Mouse (Mus musculus): ENCODE measurements around the gene Traf3ip2. TPM values are rescaled to one million over a fixed set of nuclear protein-coding genes. Genes with fewer than 3 reads are reported as not detected.

Traf3ip2 gene
- total and polyA plus RNA-seq, 2 experiments, result 0.74 to 4.4 TPM

- Histone ChIP-seq H3K27ac (replicated peaks; ENCODE audit: insufficient read depth, low read depth, low read length) (no peak overlapping the region), H3K4me1 (ENCODE audit: control insufficient read depth, insufficient read depth, low read length) (no peaks in the 10 kb centered on the region; the same call in 1 of the 2 replicates), H3K4me3 (ENCODE audit: insufficient read depth, low read depth, low read length) (no peak overlapping the region), H3K79me2 (ENCODE audit: control insufficient read depth, insufficient read depth, low read length) (no peaks in the 10 kb centered on the region), H3K27me3 (ENCODE audit: control insufficient read depth, insufficient read depth, low read length) (no peaks in the 10 kb centered on the region), H3K36me3 (ENCODE audit: control insufficient read depth, insufficient read depth, low read length) (no peaks in the 10 kb centered on the region), H3K9ac (ENCODE audit: low read depth, low read length) (no peak overlapping the region)
- 64% methylated on average over 4 of the region's 4 CpGs for WGBS
- TF ChIP-seq POLR2A (IDR thresholded peaks at IDR 0.05; ENCODE audit: extremely low read depth, insufficient read depth, low read length), result no peak
- TF ChIP-seq CTCF (IDR thresholded peaks at IDR 0.05; ENCODE audit: low read depth, low read length), result no peak
- DNase-seq (ENCODE audit: extremely low read depth, low read depth, low spot score), result no peak
These were observed 59.9 kb downstream of the Traf3ip2 start for GRCm38 (mm10) chr10:39672547-39673051.

- Histone ChIP-seq H3K27ac (replicated peaks; ENCODE audit: insufficient read depth, low read depth, low read length) (no peak overlapping the region), H3K9ac (ENCODE audit: low read depth, low read length) (no peak overlapping the region), H3K4me3 (ENCODE audit: insufficient read depth, low read depth, low read length) (no peak overlapping the region), H3K4me1 (ENCODE audit: control insufficient read depth, insufficient read depth, low read length) (no peaks in the 10 kb centered on the region; the same call in 1 of the 2 replicates), H3K36me3 (ENCODE audit: control insufficient read depth, insufficient read depth, low read length) (no peaks in the 10 kb centered on the region), H3K27me3 (ENCODE audit: control insufficient read depth, insufficient read depth, low read length) (no peaks in the 10 kb centered on the region), H3K79me2 (ENCODE audit: control insufficient read depth, insufficient read depth, low read length) (no peaks in the 10 kb centered on the region)
- TF ChIP-seq CTCF (IDR thresholded peaks at IDR 0.05; ENCODE audit: low read depth, low read length), result no peak
- no peak for TF ChIP-seq POLR2A (IDR thresholded peaks at IDR 0.05; ENCODE audit: extremely low read depth, insufficient read depth, low read length)
- peak; percentile 46 for DNase-seq (ENCODE audit: extremely low read depth, low read depth, low spot score)
- WGBS, result 49% methylated on average over 3 of the region's 3 CpGs
These were observed 61.4 kb downstream of the Traf3ip2 start for GRCm38 (mm10) chr10:39674106-39674505.

- H3K4me3 ChIP-seq (ENCODE audit: insufficient read depth, low read depth, low read length), result no peak overlapping the region
- H3K36me3 ChIP-seq (ENCODE audit: control insufficient read depth, insufficient read depth, low read length), result no peaks in the 10 kb centered on the region
- no peaks in the 10 kb centered on the region for H3K27me3 ChIP-seq (ENCODE audit: control insufficient read depth, insufficient read depth, low read length)
- DNase-seq (ENCODE audit: extremely low read depth, low read depth, low spot score), result no peak
- H3K4me1 ChIP-seq (ENCODE audit: control insufficient read depth, insufficient read depth, low read length), result no peaks in the 10 kb centered on the region; the same call in 1 of the 2 replicates
- 96% methylated on average over 3 of the region's 3 CpGs for WGBS
- no peaks in the 10 kb centered on the region for H3K79me2 ChIP-seq (ENCODE audit: control insufficient read depth, insufficient read depth, low read length)
- H3K27ac ChIP-seq (replicated peaks; ENCODE audit: insufficient read depth, low read depth, low read length), result no peak overlapping the region
- TF ChIP-seq POLR2A (IDR thresholded peaks at IDR 0.05; ENCODE audit: extremely low read depth, insufficient read depth, low read length) (no peak), CTCF (IDR thresholded peaks at IDR 0.05; ENCODE audit: low read depth, low read length) (no peak)
- H3K9ac ChIP-seq (ENCODE audit: low read depth, low read length), result no peak overlapping the region
These were observed 62.0 kb downstream of the Traf3ip2 start for GRCm38 (mm10) chr10:39674766-39675165.

GRCm38 (mm10) chr10:39678199-39678791, 65.6 kb downstream of the Traf3ip2 start:
- H3K79me2 ChIP-seq (ENCODE audit: control insufficient read depth, insufficient read depth, low read length), result no peaks in the 10 kb centered on the region
- no peak overlapping the region for H3K4me3 ChIP-seq (ENCODE audit: insufficient read depth, low read depth, low read length)
- no peaks in the 10 kb centered on the region for H3K27me3 ChIP-seq (ENCODE audit: control insufficient read depth, insufficient read depth, low read length)
- DNase-seq (ENCODE audit: extremely low read depth, low read depth, low spot score), result no peak
- H3K27ac ChIP-seq (replicated peaks; ENCODE audit: insufficient read depth, low read depth, low read length), result no peak overlapping the region
- H3K36me3 ChIP-seq (ENCODE audit: control insufficient read depth, insufficient read depth, low read length), result no peaks in the 10 kb centered on the region
- no peak overlapping the region for H3K9ac ChIP-seq (ENCODE audit: low read depth, low read length)
- TF ChIP-seq POLR2A (IDR thresholded peaks at IDR 0.05; ENCODE audit: extremely low read depth, insufficient read depth, low read length), result no peak
- TF ChIP-seq CTCF (IDR thresholded peaks at IDR 0.05; ENCODE audit: low read depth, low read length), result no peak
- no peaks in the 10 kb centered on the region for H3K4me1 ChIP-seq (ENCODE audit: control insufficient read depth, insufficient read depth, low read length)
- WGBS, result 80% methylated on average over 4 of the region's 4 CpGs

GRCm38 (mm10) chr10:39681014-39681413, 68.3 kb downstream of the Traf3ip2 start:
- H3K9ac ChIP-seq (ENCODE audit: low read depth, low read length), result no peak overlapping the region
- no peak overlapping the region for H3K4me3 ChIP-seq (ENCODE audit: insufficient read depth, low read depth, low read length)
- H3K4me1 ChIP-seq (ENCODE audit: control insufficient read depth, insufficient read depth, low read length), result no peaks in the 10 kb centered on the region
- TF ChIP-seq POLR2A (IDR thresholded peaks at IDR 0.05; ENCODE audit: extremely low read depth, insufficient read depth, low read length) (no peak), CTCF (IDR thresholded peaks at IDR 0.05; ENCODE audit: low read depth, low read length) (no peak)
- H3K79me2 ChIP-seq (ENCODE audit: control insufficient read depth, insufficient read depth, low read length), result no peaks in the 10 kb centered on the region
- no peak for DNase-seq (ENCODE audit: extremely low read depth, low read depth, low spot score)
- no peaks in the 10 kb centered on the region for H3K36me3 ChIP-seq (ENCODE audit: control insufficient read depth, insufficient read depth, low read length)
- no peak overlapping the region for H3K27ac ChIP-seq (replicated peaks; ENCODE audit: insufficient read depth, low read depth, low read length)
- 82% methylated on average over 4 of the region's 4 CpGs for WGBS
- no peaks in the 10 kb centered on the region for H3K27me3 ChIP-seq (ENCODE audit: control insufficient read depth, insufficient read depth, low read length)

GRCm38 (mm10) chr10:39682556-39682955, 69.8 kb downstream of the Traf3ip2 start:
- no peak for DNase-seq (ENCODE audit: extremely low read depth, low read depth, low spot score)
- no peak for TF ChIP-seq POLR2A (IDR thresholded peaks at IDR 0.05; ENCODE audit: extremely low read depth, insufficient read depth, low read length)
- TF ChIP-seq CTCF (IDR thresholded peaks at IDR 0.05; ENCODE audit: low read depth, low read length), result no peak
- 77% methylated on average over 2 of the region's 2 CpGs for WGBS
- Histone ChIP-seq H3K9ac (ENCODE audit: low read depth, low read length) (no peak overlapping the region), H3K4me3 (ENCODE audit: insufficient read depth, low read depth, low read length) (no peak overlapping the region), H3K79me2 (ENCODE audit: control insufficient read depth, insufficient read depth, low read length) (no peaks in the 10 kb centered on the region), H3K36me3 (ENCODE audit: control insufficient read depth, insufficient read depth, low read length) (no peaks in the 10 kb centered on the region), H3K27ac (replicated peaks; ENCODE audit: insufficient read depth, low read depth, low read length) (no peak overlapping the region), H3K4me1 (ENCODE audit: control insufficient read depth, insufficient read depth, low read length) (no peaks in the 10 kb centered on the region), H3K27me3 (ENCODE audit: control insufficient read depth, insufficient read depth, low read length) (no peaks in the 10 kb centered on the region)
